Comparison of ENCODE assay signal across 8 mouse cellular contexts in genomic region chr10:4120708-4121107, GRCm38 (mm10).
A peak's percentile ranks its signal among the peaks of the same experiment; 100 is the strongest.
DNase-seq lines count a peak whose midpoint lies in the region; ATAC-seq and TF ChIP-seq lines count a peak whose summit lies in the region.

No protein-coding gene starts in this region.

- no peaks in the 10 kb centered on the region for H3K4me1 ChIP-seq in small intestine, adult 2 months (ENCODE audit: control insufficient read depth, insufficient read depth, insufficient read length, low read length)

- intact Hi-C loops in gastrocnemius, postnatal 36 days (cut with DNase I) = no loop called here

- 59% methylated on average over 10 of the region's 10 CpGs for WGBS in small intestine, adult 2 months

- TF ChIP-seq POLR2A in small intestine, adult 2 months (IDR thresholded peaks at IDR 0.05; ENCODE audit: low read depth, low read length) = no peak

- H3K4me3 ChIP-seq in small intestine, adult 2 months (ENCODE audit: low read depth, low read length) = no peak overlapping the region

- H3K27me3 ChIP-seq in small intestine, adult 2 months (ENCODE audit: control insufficient read depth, insufficient read depth, low read length) = no peaks in the 10 kb centered on the region

- H3K36me3 ChIP-seq in small intestine, adult 2 months (ENCODE audit: control insufficient read depth, insufficient read depth, low read length) = no peaks in the 10 kb centered on the region

- no peak for TF ChIP-seq CTCF in small intestine, adult 2 months (IDR thresholded peaks at IDR 0.05; ENCODE audit: extremely low read depth, insufficient read length, insufficient replicate concordance, low read depth, low read length)

- peak; percentile 57; the same call in 1 of the 2 replicates for ATAC-seq in frontal cortex, adult (ENCODE audit: low TSS enrichment)

- H3K27ac ChIP-seq in small intestine, adult 2 months (ENCODE audit: insufficient read depth, low read depth, low read length) = peak overlapping the region; percentile 67

- DNase-seq in frontal cortex, adult 2 months (ENCODE audit: extremely low spot score in 1 of 2, low spot score in 1 of 2) = no peak
- DNase-seq in gastrocnemius, postnatal 36 days = peak; percentile 44 to 53
- peak; percentile 48 to 65 for DNase-seq in kidney, adult 8-10 months
- no peak for DNase-seq in spleen, postnatal 36 days (ENCODE audit: low spot score in 2 of 2)
- DNase-seq in left cerebral cortex, adult 11 months (ENCODE audit: low spot score) = no peak
- DNase-seq in testis, postnatal 10 days (ENCODE audit: low spot score) = no peak

Comparison
In these comparisons a context has a peak if more than half of its experiments do, and no peak if none do; other contexts are left out.
1. DNase-seq: peak in gastrocnemius, postnatal 36 days (2 of 2) and kidney, adult 8-10 months (2 of 2); none in frontal cortex, adult 2 months (0 of 2), spleen, postnatal 36 days (0 of 2), left cerebral cortex, adult 11 months (single experiment) and testis, postnatal 10 days (single experiment).